Mouse (Mus musculus) central nervous system, embryonic 14 days (tissue): Measurements from ENCODE around the gene Pde4b. TPM values are rescaled to one million over a fixed set of nuclear protein-coding genes. Genes with fewer than 3 reads are reported as not detected.

Experiments used
- polyA plus RNA-seq: library from polyadenylated mRNA; depleted of rRNA; stranded (reverse); fragments of >200 nt; gene quantifications from 2 replicates; pipeline ENCODE4 v1.2.3, GENCODE M21; 2012; rRNA removed

The Pde4b gene
- polyA plus RNA-seq, result 24.1 and 25.9 TPM in 2 replicates

DNA sequence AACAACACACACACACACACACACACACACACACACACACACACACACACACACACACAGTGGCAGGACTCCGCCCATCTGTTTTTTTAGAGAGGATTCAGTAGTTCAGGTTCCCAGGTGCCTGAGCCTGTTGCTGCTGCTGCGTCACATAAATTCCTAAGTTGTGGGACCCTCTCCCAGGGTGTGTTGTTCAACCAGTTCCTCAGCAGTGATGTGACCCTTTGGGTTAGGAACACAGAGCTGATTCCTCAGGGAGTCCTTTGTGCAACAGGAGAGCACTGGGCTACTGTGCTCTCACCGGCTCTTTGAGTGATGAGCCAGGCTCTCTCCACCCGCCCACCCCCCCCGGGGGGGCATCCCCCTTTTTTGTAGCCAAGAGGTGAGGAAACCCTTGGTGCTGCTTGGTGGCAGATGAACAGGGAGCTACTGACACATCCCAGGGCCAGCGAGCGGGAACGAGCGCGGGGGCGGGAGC is at the start of gene Pde4b:
Pde4b (plus strand) TSS at position 453 of the 475 bp plus-strand sequence.

Other genes with a start within 250 kb of the Pde4b start
- not detected in 2 replicates for gene B020004J07Rik, start 243.5 kb upstream of the Pde4b start, polyA plus RNA-seq
- not detected in 2 replicates for gene C130073F10Rik, start 193.8 kb upstream of the Pde4b start, polyA plus RNA-seq
- gene Gm12800, start 178.4 kb upstream of the Pde4b start, polyA plus RNA-seq, result not detected in 2 replicates
- gene Gm12794, start 147.1 kb upstream of the Pde4b start, polyA plus RNA-seq, result not detected in 2 replicates
- gene Gm12790, start 106.5 kb upstream of the Pde4b start, polyA plus RNA-seq, result not detected in 2 replicates
- gene Gm12789, start 100.9 kb upstream of the Pde4b start, polyA plus RNA-seq, result not detected in 2 replicates